Mouse (Mus musculus) forebrain, embryonic 16.5 days (tissue): ENCODE measurements around the gene Pnmt. TPM values are rescaled to one million over a fixed set of nuclear protein-coding genes. Genes with fewer than 3 reads are reported as not detected.

Source experiments
- ATAC-seq: fragments of 200-750 bp; cut with Nextera tagmentation; 2 replicates; pipeline ENCODE4 v1.8.0; 2017; ENCODE audit warnings: mild to moderate bottlenecking, moderate library complexity
- H3K27ac ChIP-seq: fragments of 300-500 bp; sonication (generic); 2 replicates; pipeline ENCODE4 v1.5.1; 2014; ENCODE audit warnings: low read length, control low read depth
- H3K27me3 ChIP-seq: fragments of 300-500 bp; sonication (generic); replicated peaks from 2 replicates; pipeline ENCODE4 v1.6.1; 2014; ENCODE audit warnings: low read length; ENCODE audit not compliant: control insufficient read depth, insufficient read depth
- H3K36me3 ChIP-seq: fragments of 300-500 bp; sonication (generic); 2 replicates; pipeline ENCODE4 v1.6.1; 2014; ENCODE audit not compliant: control insufficient read depth, insufficient read depth
- H3K4me1 ChIP-seq: fragments of 300-500 bp; sonication (generic); replicated peaks from 2 replicates; pipeline ENCODE4 v1.6.1; 2014; ENCODE audit warnings: low read length; ENCODE audit not compliant: control insufficient read depth, insufficient read depth
- H3K4me2 ChIP-seq: fragments of 300-500 bp; sonication (generic); 2 replicates; pipeline ENCODE4 v1.6.1; 2014; ENCODE audit warnings: mild to moderate bottlenecking, low read length, control low read depth
- H3K4me3 ChIP-seq: fragments of 300-500 bp; sonication (generic); replicated peaks from 2 replicates; pipeline ENCODE4 v1.5.1; 2014; ENCODE audit warnings: mild to moderate bottlenecking, low read length, control low read depth
- H3K9ac ChIP-seq: fragments of 300-500 bp; sonication (generic); replicated peaks from 2 replicates; pipeline ENCODE4 v1.6.1; 2014; ENCODE audit warnings: low read depth, low read length, control low read depth
- H3K9me3 ChIP-seq: fragments of 300-500 bp; sonication (generic); 2 replicates; pipeline ENCODE4 v1.6.1; 2016; ENCODE audit warnings: low read length; ENCODE audit not compliant: control insufficient read depth
- WGBS: fragments of 180-500 bp; shearing (Covaris S2); extraction: QIAGEN DNeasy Blood & Tissue Kit; methylation state at CpG from one replicate; pipeline ENCODE4 v1.1.7; 2014; 5-methylcytosine and 5-hydroxymethylcytosine counted together
- polyA plus RNA-seq: library from polyadenylated mRNA; unstranded; fragments of >200 nt; fragmentation: Nextera tagmentation; extraction: Ambion mirVana; gene quantifications from 2 replicates; pipeline ENCODE4 v1.2.1, GENCODE M21; 2015

Pnmt gene
- polyA plus RNA-seq, 1 experiment from 2014 or later = 0.86 TPM

- no peak overlapping the region for H3K27ac ChIP-seq
- peaks cover 9% of the 10 kb centered on the region for H3K27me3 ChIP-seq
- no peaks in the 10 kb centered on the region for H3K36me3 ChIP-seq
- H3K4me1 ChIP-seq = peaks cover under 1% of the 10 kb centered on the region
- no peak overlapping the region for H3K4me2 ChIP-seq
- 75% methylated on average over 10 of the region's 10 CpGs for WGBS
- H3K4me3 ChIP-seq = no peak overlapping the region
- no peaks in the 10 kb centered on the region for H3K9me3 ChIP-seq
- no peak overlapping the region for H3K9ac ChIP-seq
- ATAC-seq = no peak
Measured at GRCm38 (mm10) chr11:98388282-98388681, 2.0 kb downstream of the Pnmt start.

GRCm38 (mm10) chr11:98389221-98389780 lies 3.1 kb downstream of the Pnmt start:
- Histone ChIP-seq H3K4me2 (no peak overlapping the region), H3K27me3 (peaks cover 9% of the 10 kb centered on the region), H3K9me3 (no peaks in the 10 kb centered on the region), H3K36me3 (no peaks in the 10 kb centered on the region), H3K4me1 (peaks cover 10% of the 10 kb centered on the region), H3K27ac (no peak overlapping the region), H3K4me3 (no peak overlapping the region), H3K9ac (no peak overlapping the region)
- 23% methylated on average over 9 of the region's 9 CpGs for WGBS
- ATAC-seq = peak; percentile 26; the same call in 1 of the 2 replicates

GRCm38 (mm10) chr11:98390141-98390540 lies 3.9 kb downstream of the Pnmt start:
- ATAC-seq = no peak
- Histone ChIP-seq H3K36me3 (no peaks in the 10 kb centered on the region), H3K9ac (no peak overlapping the region), H3K27ac (no peak overlapping the region), H3K9me3 (no peaks in the 10 kb centered on the region), H3K4me1 (peaks cover 13% of the 10 kb centered on the region), H3K27me3 (peaks cover 9% of the 10 kb centered on the region), H3K4me3 (no peak overlapping the region), H3K4me2 (no peak overlapping the region)
- 73% methylated on average over 12 of the region's 12 CpGs for WGBS

GRCm38 (mm10) chr11:98392034-98392433 lies 5.8 kb downstream of the Pnmt start:
- no peak for ATAC-seq
- H3K4me1 ChIP-seq = peaks cover 13% of the 10 kb centered on the region
- no peak overlapping the region for H3K9ac ChIP-seq
- no peaks in the 10 kb centered on the region for H3K9me3 ChIP-seq
- no peaks in the 10 kb centered on the region for H3K36me3 ChIP-seq
- peaks cover 5% of the 10 kb centered on the region for H3K27me3 ChIP-seq
- H3K27ac ChIP-seq = no peak overlapping the region
- WGBS = 20% methylated on average over 4 of the region's 8 CpGs
- no peak overlapping the region for H3K4me2 ChIP-seq
- H3K4me3 ChIP-seq = no peak overlapping the region

GRCm38 (mm10) chr11:98392645-98393044 lies 6.4 kb downstream of the Pnmt start:
- Histone ChIP-seq H3K4me2 (no peak overlapping the region), H3K9ac (no peak overlapping the region), H3K4me3 (no peak overlapping the region), H3K9me3 (no peaks in the 10 kb centered on the region), H3K27me3 (peaks cover 3% of the 10 kb centered on the region), H3K4me1 (peaks cover 13% of the 10 kb centered on the region), H3K27ac (no peak overlapping the region), H3K36me3 (no peaks in the 10 kb centered on the region)
- 56% methylated on average over 4 of the region's 4 CpGs for whole genome bisulfite sequencing
- ATAC-seq = no peak

GRCm38 (mm10) chr11:98393317-98393716 lies 7.1 kb downstream of the Pnmt start:
- H3K9ac ChIP-seq = no peak overlapping the region
- H3K36me3 ChIP-seq = no peaks in the 10 kb centered on the region
- no peaks in the 10 kb centered on the region for H3K9me3 ChIP-seq
- H3K4me1 ChIP-seq = peaks cover 13% of the 10 kb centered on the region
- H3K4me2 ChIP-seq = no peak overlapping the region
- H3K4me3 ChIP-seq = no peak overlapping the region
- H3K27ac ChIP-seq = no peak overlapping the region
- 0 out of 2 replicates have a peak, but pooled peaks have one; percentile 16 for ATAC-seq
- peaks cover 3% of the 10 kb centered on the region for H3K27me3 ChIP-seq
- WGBS = 71% methylated on average over 6 of the region's 6 CpGs

- Histone ChIP-seq H3K27me3 (peaks cover 3% of the 10 kb centered on the region), H3K4me2 (no peak overlapping the region), H3K4me1 (peaks cover 13% of the 10 kb centered on the region), H3K4me3 (no peak overlapping the region), H3K36me3 (no peaks in the 10 kb centered on the region), H3K9ac (no peak overlapping the region), H3K27ac (no peak overlapping the region), H3K9me3 (no peaks in the 10 kb centered on the region)
- 51% methylated on average over 6 of the region's 6 CpGs for WGBS
- ATAC-seq = no peak
Measured at GRCm38 (mm10) chr11:98394301-98394700, 8.1 kb downstream of the Pnmt start.

GRCm38 (mm10) chr11:98395041-98395440 lies 8.8 kb downstream of the Pnmt start:
- Histone ChIP-seq H3K27me3 (peaks cover 3% of the 10 kb centered on the region), H3K4me1 (peaks cover 16% of the 10 kb centered on the region), H3K9me3 (no peaks in the 10 kb centered on the region), H3K4me3 (no peak overlapping the region), H3K4me2 (no peak overlapping the region), H3K9ac (no peak overlapping the region), H3K36me3 (no peaks in the 10 kb centered on the region), H3K27ac (no peak overlapping the region)
- 38% methylated on average over 4 of the region's 4 CpGs for WGBS
- no peak for ATAC-seq

GRCm38 (mm10) chr11:98397946-98398345 lies 11.7 kb downstream of the Pnmt start:
- no peaks in the 10 kb centered on the region for H3K36me3 ChIP-seq
- H3K9ac ChIP-seq = no peak overlapping the region
- no peak for ATAC-seq
- no peak overlapping the region for H3K27ac ChIP-seq
- H3K27me3 ChIP-seq = no peaks in the 10 kb centered on the region
- H3K4me3 ChIP-seq = no peak overlapping the region
- no peak overlapping the region for H3K4me2 ChIP-seq
- H3K9me3 ChIP-seq = no peaks in the 10 kb centered on the region
- peaks cover 22% of the 10 kb centered on the region for H3K4me1 ChIP-seq
- WGBS = 95% methylated on average over 7 of the region's 7 CpGs
